Mouse (Mus musculus) liver, postnatal 0 days (tissue): ENCODE results near the gene Xpo5.

Source experiments
- CTCF ChIP-seq: sonication (generic); IDR thresholded peaks from 2 replicates; pipeline ENCODE4 v1.5.1; 2016; ENCODE audit warnings: antibody characterized with exemption, low read depth
- EP300 ChIP-seq: IDR thresholded peaks from 2 replicates; pipeline ENCODE4 v1.6.1; 2016; ENCODE audit warnings: antibody characterized with exemption, low read depth, mild to moderate bottlenecking

DNA sequence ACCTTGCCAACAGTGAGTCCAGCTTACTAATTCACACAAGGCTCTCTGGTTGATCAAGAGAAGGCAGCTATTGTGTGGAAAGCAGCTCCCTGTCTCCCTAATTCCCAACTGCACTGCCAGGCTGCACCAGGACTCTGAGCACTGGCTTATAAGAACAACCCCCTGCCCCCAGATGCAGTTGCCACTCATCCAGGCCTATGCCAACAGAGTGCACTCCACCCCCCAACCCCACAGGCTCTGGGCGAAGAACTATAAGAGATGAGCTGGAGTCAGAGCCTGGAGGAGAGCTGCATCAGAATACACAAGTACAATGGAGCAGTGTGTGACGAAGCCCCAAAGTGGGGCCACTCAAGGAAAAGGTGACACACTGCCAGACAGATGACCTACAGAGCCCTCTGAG lies 69.5 kb downstream of the Xpo5 start:
- TF ChIP-seq CTCF, result no peak
- no peak for TF ChIP-seq EP300
